Mouse (Mus musculus): Measurements from ENCODE around the gene Stxbp4. TPM values are rescaled to one million over a fixed set of nuclear protein-coding genes. Genes with fewer than 3 reads are reported as not detected.

Gene Stxbp4
- polyA plus RNA-seq, 1 experiment from 2014 or later: 13.4 TPM

DNA sequence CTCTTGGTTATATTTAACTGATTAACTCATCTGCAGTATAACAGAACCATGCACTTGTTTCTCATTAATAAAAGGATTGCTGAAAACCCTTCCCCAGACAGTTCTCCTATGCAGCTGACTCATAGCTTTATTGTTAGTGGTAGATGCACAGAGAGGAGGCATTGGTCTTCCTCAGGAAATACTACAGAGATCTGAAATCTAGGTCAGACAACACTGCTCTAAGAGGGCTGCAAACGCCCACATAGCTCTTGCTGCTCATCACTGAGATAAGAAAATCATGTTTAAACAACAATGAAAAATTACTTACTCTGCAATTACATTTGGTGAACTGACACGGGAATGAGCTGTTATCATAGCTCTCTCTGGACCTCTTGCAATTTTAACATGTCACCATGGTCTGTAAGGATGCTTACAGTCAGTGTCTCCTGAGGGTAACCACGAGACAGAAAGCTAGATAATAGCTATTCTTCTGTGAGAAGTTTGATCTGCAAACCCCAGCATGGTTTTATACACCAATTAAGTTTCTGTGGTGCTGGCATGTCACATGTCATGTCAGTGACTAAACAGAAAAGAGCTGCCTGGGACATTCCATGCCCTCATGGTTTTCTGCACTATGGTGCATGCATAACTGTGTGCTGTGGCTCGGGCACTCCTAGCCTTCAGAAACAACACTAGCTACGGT lies 125.2 kb downstream of the Stxbp4 start:
- H3K36me3 ChIP-seq (ENCODE audit: control insufficient read depth, insufficient read depth, low read length): no peaks in the 10 kb centered on the region
- no peak overlapping the region for H3K4me2 ChIP-seq (ENCODE audit: low read length)
- no peak overlapping the region for H3K4me3 ChIP-seq (ENCODE audit: control insufficient read depth in 1 of 2, insufficient read depth in 1 of 2, low read depth in 1 of 2, low read length in 2 of 2)
- 35% methylated on average over 5 of the region's 5 CpGs for whole genome bisulfite sequencing
- H3K4me1 ChIP-seq (ENCODE audit: control insufficient read depth in 2 of 2, insufficient read depth in 2 of 2, low read length in 2 of 2): peaks cover 11 to 18% of the 10 kb centered on the region in 2 experiments
- no peak for ATAC-seq (ENCODE audit: insufficient number of reproducible peaks, insufficient read depth, low FRiP score, low read depth)
- no peaks in the 10 kb centered on the region for H3K27me3 ChIP-seq (ENCODE audit: control insufficient read depth, insufficient read depth, low read length)
- no peak overlapping the region for H3K9ac ChIP-seq (ENCODE audit: low read length)
- no peak overlapping the region for H3K27ac ChIP-seq (replicated peaks in 1 of 2; ENCODE audit: control insufficient read depth in 1 of 2, insufficient read depth in 1 of 2, low read depth in 2 of 2, low read length in 2 of 2)
- H3K9me3 ChIP-seq (ENCODE audit: control insufficient read depth, low read length): no peaks in the 10 kb centered on the region

DNA sequence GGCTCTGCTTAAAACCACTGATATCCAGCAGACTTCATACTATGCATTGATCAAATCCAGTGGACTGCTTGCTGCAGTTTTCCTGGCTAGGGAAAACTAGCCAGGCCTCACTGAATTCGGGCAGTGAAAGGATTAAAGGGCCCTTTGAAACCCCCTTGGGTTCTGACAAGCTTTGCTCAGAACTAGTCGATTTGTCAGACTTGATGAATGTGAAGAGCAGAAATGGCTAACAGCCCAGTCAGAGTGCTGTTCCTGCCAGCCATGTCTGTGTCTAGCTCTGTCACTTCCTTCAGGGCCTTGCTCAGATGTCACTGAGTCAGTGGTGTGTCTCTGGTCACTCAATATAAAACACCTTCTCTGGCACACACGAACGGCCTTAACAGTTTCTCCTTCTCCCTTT lies 136.0 kb downstream of the Stxbp4 start:
- no peaks in the 10 kb centered on the region for H3K27me3 ChIP-seq (ENCODE audit: control insufficient read depth, insufficient read depth, low read length)
- no peak overlapping the region for H3K27ac ChIP-seq (replicated peaks in 1 of 2; ENCODE audit: control insufficient read depth in 1 of 2, insufficient read depth in 1 of 2, low read depth in 2 of 2, low read length in 2 of 2)
- no peaks in the 10 kb centered on the region for H3K36me3 ChIP-seq (ENCODE audit: control insufficient read depth, insufficient read depth, low read length)
- no peak overlapping the region for H3K9ac ChIP-seq (ENCODE audit: low read length)
- peaks cover 0 to 3% of the 10 kb centered on the region in 2 experiments; a peak in 2 of 4 replicates for H3K4me1 ChIP-seq (ENCODE audit: control insufficient read depth in 2 of 2, insufficient read depth in 2 of 2, low read length in 2 of 2)
- no peak for ATAC-seq (ENCODE audit: insufficient number of reproducible peaks, insufficient read depth, low FRiP score, low read depth)
- H3K9me3 ChIP-seq (ENCODE audit: control insufficient read depth, low read length): no peaks in the 10 kb centered on the region
- no peak overlapping the region for H3K4me3 ChIP-seq (ENCODE audit: control insufficient read depth in 1 of 2, insufficient read depth in 1 of 2, low read depth in 1 of 2, low read length in 2 of 2)
- 83% methylated on average over 4 of the region's 4 CpGs for WGBS
- H3K4me2 ChIP-seq (ENCODE audit: low read length): no peak overlapping the region

DNA sequence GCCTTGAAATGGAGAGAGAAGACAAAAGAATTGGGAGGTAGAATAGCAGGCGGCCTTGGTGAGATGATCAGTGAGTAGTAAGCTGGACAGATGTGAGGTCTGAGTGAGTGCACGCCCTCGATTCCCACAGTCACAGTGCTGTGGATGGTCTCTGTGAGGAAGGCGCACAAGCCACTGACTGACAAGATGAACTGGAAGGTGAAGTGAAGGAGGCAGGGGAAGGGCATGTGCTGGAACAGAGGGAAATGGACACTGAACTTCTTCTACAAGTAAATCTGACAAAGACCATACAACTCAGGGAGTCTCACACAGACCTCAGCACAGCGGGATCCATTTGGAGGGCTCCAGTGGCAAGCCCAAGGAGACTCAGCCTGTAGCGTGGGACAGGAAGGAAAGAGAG lies 138.0 kb downstream of the Stxbp4 start:
- no peak overlapping the region for H3K4me2 ChIP-seq (ENCODE audit: low read length)
- H3K36me3 ChIP-seq (ENCODE audit: control insufficient read depth, insufficient read depth, low read length): no peaks in the 10 kb centered on the region
- H3K27me3 ChIP-seq (ENCODE audit: control insufficient read depth, insufficient read depth, low read length): no peaks in the 10 kb centered on the region
- ATAC-seq (ENCODE audit: insufficient number of reproducible peaks, insufficient read depth, low FRiP score, low read depth): no peak
- WGBS: 91% methylated on average over 6 of the region's 6 CpGs
- H3K9ac ChIP-seq (ENCODE audit: low read length): no peak overlapping the region
- H3K4me1 ChIP-seq (ENCODE audit: control insufficient read depth in 2 of 2, insufficient read depth in 2 of 2, low read length in 2 of 2): peaks cover 0 to 3% of the 10 kb centered on the region in 2 experiments; a peak in 2 of 4 replicates
- H3K4me3 ChIP-seq (ENCODE audit: control insufficient read depth in 1 of 2, insufficient read depth in 1 of 2, low read depth in 1 of 2, low read length in 2 of 2): no peak overlapping the region
- H3K9me3 ChIP-seq (ENCODE audit: control insufficient read depth, low read length): no peaks in the 10 kb centered on the region
- H3K27ac ChIP-seq (replicated peaks in 1 of 2; ENCODE audit: control insufficient read depth in 1 of 2, insufficient read depth in 1 of 2, low read depth in 2 of 2, low read length in 2 of 2): no peak overlapping the region

DNA sequence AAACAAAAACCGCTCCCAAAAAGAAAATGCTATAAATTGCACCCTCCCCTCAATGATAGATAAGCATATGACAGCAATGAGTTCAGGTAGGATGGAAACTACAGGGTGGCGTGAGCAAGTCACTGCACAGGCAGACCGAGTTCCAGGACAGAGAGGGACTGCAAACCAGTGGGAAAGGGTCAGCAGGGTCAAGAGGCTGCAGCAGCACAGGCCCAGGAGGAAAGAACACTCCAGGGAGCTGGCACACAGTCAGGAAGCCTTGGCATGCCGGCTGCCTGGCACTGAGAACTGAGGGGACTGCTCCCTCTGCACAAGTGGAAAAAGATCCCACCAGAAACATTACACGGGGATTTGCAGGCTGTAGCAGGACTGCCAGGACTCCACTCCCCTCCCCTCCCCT lies 139.4 kb downstream of the Stxbp4 start:
- Histone ChIP-seq H3K9ac (ENCODE audit: low read length) (no peak overlapping the region), H3K27ac (replicated peaks in 1 of 2; ENCODE audit: control insufficient read depth in 1 of 2, insufficient read depth in 1 of 2, low read depth in 2 of 2, low read length in 2 of 2) (no peak overlapping the region), H3K4me1 (ENCODE audit: control insufficient read depth in 2 of 2, insufficient read depth in 2 of 2, low read length in 2 of 2) (peaks cover 0 to 3% of the 10 kb centered on the region in 2 experiments; a peak in 2 of 4 replicates), H3K36me3 (ENCODE audit: control insufficient read depth, insufficient read depth, low read length) (peaks cover 5% of the 10 kb centered on the region; the same call in 1 of the 2 replicates), H3K27me3 (ENCODE audit: control insufficient read depth, insufficient read depth, low read length) (no peaks in the 10 kb centered on the region), H3K9me3 (ENCODE audit: control insufficient read depth, low read length) (no peaks in the 10 kb centered on the region), H3K4me2 (ENCODE audit: low read length) (no peak overlapping the region), H3K4me3 (ENCODE audit: control insufficient read depth in 1 of 2, insufficient read depth in 1 of 2, low read depth in 1 of 2, low read length in 2 of 2) (no peak overlapping the region)
- no peak for ATAC-seq (ENCODE audit: insufficient number of reproducible peaks, insufficient read depth, low FRiP score, low read depth)
- WGBS: 46% methylated on average over 5 of the region's 5 CpGs

DNA sequence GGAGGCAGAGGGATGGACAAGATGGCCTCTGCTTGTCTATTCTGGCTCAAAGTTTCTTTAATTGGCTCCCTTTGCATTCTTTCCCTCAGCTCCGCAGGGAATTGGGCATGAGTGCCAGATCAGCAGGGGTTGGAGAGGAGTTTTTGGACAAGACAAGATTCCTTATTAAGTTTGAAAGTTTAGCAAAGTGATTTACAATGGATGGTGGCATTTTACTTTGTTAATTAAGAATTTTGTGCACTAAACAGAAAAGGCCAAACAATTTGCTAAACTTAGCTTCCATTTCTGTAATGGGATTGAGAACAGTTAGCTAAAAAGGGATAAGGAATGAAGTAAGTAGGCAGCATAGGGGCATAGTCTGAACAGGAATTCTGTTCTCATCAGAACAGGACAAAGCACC lies 142.9 kb downstream of the Stxbp4 start:
- Histone ChIP-seq H3K4me2 (ENCODE audit: low read length) (no peak overlapping the region), H3K9ac (ENCODE audit: low read length) (no peak overlapping the region), H3K4me1 (ENCODE audit: control insufficient read depth in 2 of 2, insufficient read depth in 2 of 2, low read length in 2 of 2) (peaks cover 0 to 3% of the 10 kb centered on the region in 2 experiments; a peak in 2 of 4 replicates), H3K27me3 (ENCODE audit: control insufficient read depth, insufficient read depth, low read length) (no peaks in the 10 kb centered on the region), H3K9me3 (ENCODE audit: control insufficient read depth, low read length) (no peaks in the 10 kb centered on the region), H3K36me3 (ENCODE audit: control insufficient read depth, insufficient read depth, low read length) (peaks cover 11% of the 10 kb centered on the region; the same call in 1 of the 2 replicates), H3K4me3 (ENCODE audit: control insufficient read depth in 1 of 2, insufficient read depth in 1 of 2, low read depth in 1 of 2, low read length in 2 of 2) (no peak overlapping the region), H3K27ac (replicated peaks in 1 of 2; ENCODE audit: control insufficient read depth in 1 of 2, insufficient read depth in 1 of 2, low read depth in 2 of 2, low read length in 2 of 2) (no peak overlapping the region)
- no peak for ATAC-seq (ENCODE audit: insufficient number of reproducible peaks, insufficient read depth, low FRiP score, low read depth)
- WGBS: 82% methylated on average over 1 of the region's 1 CpGs

DNA sequence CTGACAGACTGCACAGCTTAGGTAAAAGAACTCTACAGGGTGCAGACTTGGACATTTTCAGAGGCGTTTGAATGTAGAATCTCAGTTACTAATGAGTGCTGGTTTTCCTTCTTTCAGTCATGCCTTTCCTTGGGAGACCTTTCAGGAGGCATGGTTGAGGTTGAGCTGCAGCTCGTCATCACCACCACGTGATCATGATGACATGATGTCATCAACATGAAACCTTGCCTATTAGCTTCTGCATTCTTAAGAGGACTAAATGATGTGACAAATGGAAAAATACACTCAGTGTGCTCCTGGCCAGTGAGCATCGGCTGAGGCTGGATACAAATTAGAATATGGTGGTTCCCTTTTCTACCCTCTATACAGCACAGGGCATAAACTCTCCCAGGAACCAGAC lies 145.4 kb downstream of the Stxbp4 start:
- H3K27ac ChIP-seq (replicated peaks in 1 of 2; ENCODE audit: control insufficient read depth in 1 of 2, insufficient read depth in 1 of 2, low read depth in 2 of 2, low read length in 2 of 2): no peak overlapping the region
- H3K36me3 ChIP-seq (ENCODE audit: control insufficient read depth, insufficient read depth, low read length): peaks cover 15% of the 10 kb centered on the region; the same call in 1 of the 2 replicates
- H3K4me2 ChIP-seq (ENCODE audit: low read length): no peak overlapping the region
- no peak overlapping the region for H3K9ac ChIP-seq (ENCODE audit: low read length)
- no peak overlapping the region for H3K4me3 ChIP-seq (ENCODE audit: control insufficient read depth in 1 of 2, insufficient read depth in 1 of 2, low read depth in 1 of 2, low read length in 2 of 2)
- 65% methylated on average over 4 of the region's 4 CpGs for WGBS
- no peaks in the 10 kb centered on the region; a peak in 1 of 4 replicates for H3K4me1 ChIP-seq (ENCODE audit: control insufficient read depth in 2 of 2, insufficient read depth in 2 of 2, low read length in 2 of 2)
- no peaks in the 10 kb centered on the region for H3K9me3 ChIP-seq (ENCODE audit: control insufficient read depth, low read length)
- H3K27me3 ChIP-seq (ENCODE audit: control insufficient read depth, insufficient read depth, low read length): no peaks in the 10 kb centered on the region
- ATAC-seq (ENCODE audit: insufficient number of reproducible peaks, insufficient read depth, low FRiP score, low read depth): no peak

DNA sequence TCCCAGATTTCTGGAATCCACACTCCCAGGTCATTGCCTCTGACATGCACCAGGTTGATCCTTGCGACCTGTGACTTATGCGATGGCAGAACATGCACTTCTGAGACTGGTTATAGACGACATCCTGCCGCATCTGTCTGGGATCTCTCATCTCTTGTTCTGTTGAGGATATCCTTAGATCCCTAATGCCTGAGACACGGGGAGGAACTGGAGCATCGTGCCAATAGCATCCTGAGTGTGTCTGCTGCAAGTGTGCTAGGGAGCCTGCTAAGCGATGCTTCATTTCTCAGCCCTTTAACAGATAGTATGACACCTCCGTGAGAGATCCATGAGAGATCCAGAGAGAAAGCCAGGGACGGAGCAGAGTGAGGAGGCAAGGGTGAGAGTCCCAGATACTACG lies 148.7 kb downstream of the Stxbp4 start:
- Histone ChIP-seq H3K4me3 (ENCODE audit: control insufficient read depth in 1 of 2, insufficient read depth in 1 of 2, low read depth in 1 of 2, low read length in 2 of 2) (no peak overlapping the region), H3K4me1 (ENCODE audit: control insufficient read depth in 2 of 2, insufficient read depth in 2 of 2, low read length in 2 of 2) (no peaks in the 10 kb centered on the region; a peak in 1 of 4 replicates), H3K9ac (ENCODE audit: low read length) (no peak overlapping the region), H3K27me3 (ENCODE audit: control insufficient read depth, insufficient read depth, low read length) (no peaks in the 10 kb centered on the region), H3K9me3 (ENCODE audit: control insufficient read depth, low read length) (peaks cover 4% of the 10 kb centered on the region; the same call in 1 of the 2 replicates), H3K27ac (replicated peaks in 1 of 2; ENCODE audit: control insufficient read depth in 1 of 2, insufficient read depth in 1 of 2, low read depth in 2 of 2, low read length in 2 of 2) (no peak overlapping the region), H3K36me3 (ENCODE audit: control insufficient read depth, insufficient read depth, low read length) (peaks cover 15% of the 10 kb centered on the region; the same call in 1 of the 2 replicates), H3K4me2 (ENCODE audit: low read length) (no peak overlapping the region)
- no peak for ATAC-seq (ENCODE audit: insufficient number of reproducible peaks, insufficient read depth, low FRiP score, low read depth)
- WGBS: 83% methylated on average over 10 of the region's 10 CpGs

DNA sequence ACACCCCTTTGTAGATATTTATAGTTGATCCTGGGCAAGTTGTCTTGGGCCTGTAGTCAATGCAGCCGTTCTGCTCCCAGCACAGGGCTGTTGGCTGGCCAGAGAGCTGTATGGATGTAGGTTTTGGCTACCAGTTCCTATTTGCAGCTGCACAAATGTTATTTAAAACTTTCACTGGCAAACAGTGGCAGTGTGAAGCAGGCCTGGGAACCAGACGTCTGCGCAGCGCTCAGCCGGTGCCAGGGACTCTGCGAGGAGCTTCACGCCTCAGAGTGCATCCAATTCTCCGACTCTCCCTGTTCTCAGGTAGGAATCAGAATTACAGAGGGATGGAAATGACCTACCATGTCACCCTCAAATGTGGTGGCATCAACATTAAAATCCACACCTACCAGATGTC lies 150.2 kb downstream of the Stxbp4 start:
- H3K36me3 ChIP-seq (ENCODE audit: control insufficient read depth, insufficient read depth, low read length): peaks cover 4% of the 10 kb centered on the region; the same call in 1 of the 2 replicates
- no peak overlapping the region for H3K9ac ChIP-seq (ENCODE audit: low read length)
- H3K4me1 ChIP-seq (ENCODE audit: control insufficient read depth in 2 of 2, insufficient read depth in 2 of 2, low read length in 2 of 2): no peaks in the 10 kb centered on the region
- WGBS: 89% methylated on average over 8 of the region's 8 CpGs
- no peak overlapping the region for H3K27ac ChIP-seq (replicated peaks in 1 of 2; ENCODE audit: control insufficient read depth in 1 of 2, insufficient read depth in 1 of 2, low read depth in 2 of 2, low read length in 2 of 2)
- no peak for ATAC-seq (ENCODE audit: insufficient number of reproducible peaks, insufficient read depth, low FRiP score, low read depth)
- H3K9me3 ChIP-seq (ENCODE audit: control insufficient read depth, low read length): peaks cover 4% of the 10 kb centered on the region; the same call in 1 of the 2 replicates
- no peaks in the 10 kb centered on the region for H3K27me3 ChIP-seq (ENCODE audit: control insufficient read depth, insufficient read depth, low read length)
- no peak overlapping the region for H3K4me2 ChIP-seq (ENCODE audit: low read length)
- H3K4me3 ChIP-seq (ENCODE audit: control insufficient read depth in 1 of 2, insufficient read depth in 1 of 2, low read depth in 1 of 2, low read length in 2 of 2): no peak overlapping the region
